Comparison of ENCODE assay signal across 36 mouse cellular contexts in genomic region chr3:145736562-145736961, GRCm38 (mm10). TPM values are rescaled to one million over a fixed set of nuclear protein-coding genes. Genes with fewer than 3 reads are reported as not detected.
"Had no signal": no experiment of that assay in that cellular context is flagged by ENCODE, and none has a peak within 500 bp of the region (broad histone marks: within the 10 kb centered on the region; RNA-seq: fewer than 3 reads in every experiment).

No protein-coding gene starts in this region.

- H3K4me1 ChIP-seq: heart, embryonic 15.5 days; hindbrain, embryonic 10.5 days; hindbrain, embryonic 12.5 days had no signal

- H3K27ac ChIP-seq: heart, embryonic 10.5 days; heart, embryonic 13.5 days; heart, embryonic 15.5 days; hindbrain, embryonic 10.5 days; hindbrain, embryonic 12.5 days; hindbrain, embryonic 13.5 days; hindbrain, embryonic 14.5 days; hindbrain, embryonic 15.5 days; hindbrain, postnatal 0 days; intestine, embryonic 15.5 days; kidney, embryonic 15.5 days; kidney, postnatal 0 days; layer of hippocampus, adult 2 months had no signal

- ATAC-seq: hindbrain, embryonic 16.5 days; hindbrain, postnatal 0 days; inflammation-experienced regulatory T-cells, adult 6 months; intestine, embryonic 15.5 days; intestine, embryonic 16.5 days; intestine, postnatal 0 days had no signal

- DNase-seq: heart, postnatal 10 days; heart, postnatal 14 days; heart, postnatal 36 days; heart, postnatal 4 days; kidney, adult 11 months; kidney, adult 18-20 months; kidney, adult 2 months; kidney, adult 8-10 months; kidney, adult 9 months; kidney, postnatal 10 days; kidney, postnatal 14 days; kidney, postnatal 25 days; kidney, postnatal 36 days; kidney, postnatal 4 days; layer of hippocampus, adult 9-11 months; layer of hippocampus, postnatal 36 days had no signal

- H3K9me3 ChIP-seq: heart, embryonic 10.5 days; heart, embryonic 12.5 days; heart, embryonic 13.5 days; heart, embryonic 15.5 days; hindbrain, embryonic 10.5 days; hindbrain, embryonic 12.5 days; hindbrain, embryonic 13.5 days; hindbrain, embryonic 15.5 days; intestine, embryonic 15.5 days; kidney, embryonic 15.5 days had no signal

- H3K4me3 ChIP-seq: heart, embryonic 10.5 days; heart, embryonic 12.5 days; heart, embryonic 13.5 days; heart, embryonic 15.5 days; hindbrain, embryonic 10.5 days; hindbrain, embryonic 12.5 days; hindbrain, embryonic 13.5 days; hindbrain, embryonic 15.5 days; intestine, embryonic 15.5 days; kidney, embryonic 15.5 days; layer of hippocampus, adult 2 months had no signal

- H3K9ac ChIP-seq: heart, embryonic 12.5 days; heart, embryonic 13.5 days; heart, embryonic 15.5 days; hindbrain, embryonic 12.5 days; hindbrain, embryonic 13.5 days; hindbrain, embryonic 14.5 days; hindbrain, embryonic 15.5 days; intestine, embryonic 15.5 days; kidney, embryonic 15.5 days had no signal

- H3K4me2 ChIP-seq: heart, embryonic 11.5 days; heart, embryonic 12.5 days; heart, embryonic 13.5 days; heart, embryonic 15.5 days; hindbrain, embryonic 12.5 days; hindbrain, embryonic 13.5 days; hindbrain, embryonic 14.5 days; hindbrain, embryonic 15.5 days; intestine, embryonic 15.5 days; kidney, embryonic 15.5 days had no signal

- H3K27me3 ChIP-seq: heart, embryonic 12.5 days; heart, embryonic 13.5 days; heart, embryonic 15.5 days; hindbrain, embryonic 12.5 days; hindbrain, embryonic 13.5 days; hindbrain, embryonic 15.5 days; intestine, embryonic 15.5 days; kidney, embryonic 15.5 days had no signal

- H3K36me3 ChIP-seq: heart, embryonic 10.5 days; heart, embryonic 12.5 days; heart, embryonic 13.5 days; heart, embryonic 15.5 days; hindbrain, embryonic 10.5 days; hindbrain, embryonic 12.5 days; hindbrain, embryonic 13.5 days; hindbrain, embryonic 15.5 days; intestine, embryonic 15.5 days; kidney, embryonic 15.5 days had no signal

RNA-seq across cellular contexts. Expression of gene Ddah1, which starts 21.9 kb away (rescaled TPM):
- total RNA-seq: hematopoietic stem cell, adult 5-6 weeks had no signal
